In genomic region chr15:8502431-8502830, GRCm38 (mm10) we compare ENCODE assay signal across 34 mouse cellular contexts. TPM values are rescaled to one million over a fixed set of nuclear protein-coding genes. Genes with fewer than 3 reads are reported as not detected.
DNase-seq lines count a peak whose midpoint lies in the region; ATAC-seq and TF ChIP-seq lines count a peak whose summit lies in the region.
"Had no signal": no experiment of that assay in that cellular context is flagged by ENCODE, and none has a peak within 500 bp of the region (broad histone marks: within the 10 kb centered on the region; RNA-seq: fewer than 3 reads in every experiment).

No protein-coding gene starts in this region.

- H3K4me2 ChIP-seq in kidney, embryonic 15.5 days, result no peak overlapping the region
- no peak overlapping the region for H3K4me2 ChIP-seq in lung, embryonic 16.5 days (ENCODE audit: low read depth, low read length)
- H3K4me2 ChIP-seq: embryonic facial prominence, embryonic 13.5 days; forebrain, embryonic 12.5 days; forebrain, embryonic 15.5 days; heart, embryonic 13.5 days; hindbrain, embryonic 14.5 days had no signal

- H3K36me3 ChIP-seq in kidney, adult 2 months (ENCODE audit: control insufficient read depth, insufficient read depth, low read length), result no peaks in the 10 kb centered on the region
- H3K36me3 ChIP-seq in kidney, embryonic 15.5 days, result no peaks in the 10 kb centered on the region
- no peaks in the 10 kb centered on the region for H3K36me3 ChIP-seq in lung, embryonic 16.5 days (ENCODE audit: control insufficient read depth, insufficient read depth, low read length)
- H3K36me3 ChIP-seq: embryonic facial prominence, embryonic 10.5 days; embryonic facial prominence, embryonic 13.5 days; forebrain, embryonic 12.5 days; forebrain, embryonic 15.5 days; heart, embryonic 10.5 days; heart, embryonic 13.5 days had no signal

- H3K27me3 ChIP-seq in kidney, adult 2 months (replicated peaks; ENCODE audit: control insufficient read depth, insufficient read depth, low read length), result no peaks in the 10 kb centered on the region
- H3K27me3 ChIP-seq in kidney, embryonic 15.5 days, result no peaks in the 10 kb centered on the region
- no peaks in the 10 kb centered on the region for H3K27me3 ChIP-seq in lung, embryonic 16.5 days (ENCODE audit: control insufficient read depth, insufficient read depth, low read depth, low read length)
- H3K27me3 ChIP-seq: embryonic facial prominence, embryonic 13.5 days; forebrain, embryonic 12.5 days; forebrain, embryonic 15.5 days; heart, embryonic 13.5 days had no signal

- H3K9me3 ChIP-seq in kidney, embryonic 15.5 days (replicated peaks), result no peaks in the 10 kb centered on the region
- peaks cover 4% of the 10 kb centered on the region; the same call in 1 of the 2 replicates for H3K9me3 ChIP-seq in lung, embryonic 16.5 days (ENCODE audit: control insufficient read depth, low read length)
- H3K9me3 ChIP-seq: embryonic facial prominence, embryonic 13.5 days; forebrain, embryonic 12.5 days; forebrain, embryonic 15.5 days; heart, embryonic 10.5 days had no signal

- no peak for TF ChIP-seq POLR2A in kidney, adult 2 months (IDR thresholded peaks at IDR 0.05; ENCODE audit: low read depth, low read length)

- H3K4me3 ChIP-seq in kidney, adult 2 months (ENCODE audit: insufficient read depth, low read depth, low read length), result no peak overlapping the region
- H3K4me3 ChIP-seq in kidney, embryonic 15.5 days (replicated peaks), result no peak overlapping the region
- H3K4me3 ChIP-seq in lung, embryonic 16.5 days (ENCODE audit: low read length), result no peak overlapping the region
- H3K4me3 ChIP-seq: embryonic facial prominence, embryonic 10.5 days; embryonic facial prominence, embryonic 13.5 days; erythroblast, embryonic 14.5 days; forebrain, embryonic 12.5 days; forebrain, embryonic 15.5 days; heart, adult 2 months; heart, embryonic 10.5 days; heart, embryonic 13.5 days had no signal

- no peak for ATAC-seq in kidney, embryonic 15.5 days (replicated peaks; ENCODE audit: low FRiP score)
- ATAC-seq in lung, embryonic 16.5 days (ENCODE audit: low read depth), result peak; percentile 34; the same call in 1 of the 2 replicates
- ATAC-seq: forebrain, embryonic 15.5 days; Patski had no signal

- H3K27ac ChIP-seq in kidney, adult 2 months (ENCODE audit: insufficient read depth, low read depth, low read length), result no peak overlapping the region
- H3K27ac ChIP-seq in kidney, embryonic 15.5 days, result no peak overlapping the region
- no peak overlapping the region for H3K27ac ChIP-seq in lung, embryonic 16.5 days (ENCODE audit: low read length)
- H3K27ac ChIP-seq: embryonic facial prominence, embryonic 10.5 days; embryonic facial prominence, embryonic 13.5 days; forebrain, embryonic 12.5 days; forebrain, embryonic 15.5 days; heart, adult 2 months; heart, embryonic 10.5 days; heart, embryonic 13.5 days; hindbrain, embryonic 14.5 days had no signal

- no peak overlapping the region for H3K9ac ChIP-seq in kidney, embryonic 15.5 days
- no peak overlapping the region for H3K9ac ChIP-seq in lung, embryonic 16.5 days (ENCODE audit: low read length)
- H3K9ac ChIP-seq: embryonic facial prominence, embryonic 13.5 days; forebrain, embryonic 12.5 days; forebrain, embryonic 15.5 days; heart, embryonic 13.5 days; hindbrain, embryonic 14.5 days had no signal

- 83% methylated on average over 2 of the region's 2 CpGs for WGBS in kidney, adult 2 months
- 89% methylated on average over 2 of the region's 2 CpGs for WGBS in kidney, embryonic 15.5 days
- WGBS in lung, embryonic 16.5 days, result 59% methylated on average over 2 of the region's 2 CpGs

- no peak for TF ChIP-seq CTCF in kidney, adult 2 months (conservative IDR thresholded peaks at IDR 0.05; ENCODE audit: insufficient read depth, insufficient read length, low read depth, low read length)

- peak; percentile 26 for DNase-seq in kidney, adult 2 months
- DNase-seq in kidney, postnatal 14 days, result peak; percentile 6
- DNase-seq in kidney, postnatal 4 days, result no peak
- no peak for DNase-seq in lung, adult 18-20 months
- DNase-seq in gastrocnemius, postnatal 25 days, result no peak
- DNase-seq: adrenal gland, postnatal 10 days; adrenal gland, postnatal 36 days; cerebellum, adult 11 months; cerebellum, adult 2 months; cerebellum, adult 9-11 months; cerebellum, postnatal 25 days; embryo, embryonic 11 days; gastrocnemius, postnatal 36 days; heart, adult 2 months; heart, postnatal 14 days; heart, postnatal 4 days had no signal

- H3K4me1 ChIP-seq in kidney, adult 2 months (ENCODE audit: control insufficient read depth, insufficient read depth, low read length), result no peaks in the 10 kb centered on the region
- H3K4me1 ChIP-seq in kidney, embryonic 15.5 days, result no peaks in the 10 kb centered on the region
- H3K4me1 ChIP-seq in lung, embryonic 16.5 days (replicated peaks; ENCODE audit: control insufficient read depth, insufficient read depth, low read length), result no peaks in the 10 kb centered on the region
- H3K4me1 ChIP-seq: embryonic facial prominence, embryonic 13.5 days; forebrain, embryonic 12.5 days; forebrain, embryonic 15.5 days; heart, embryonic 10.5 days had no signal

RNA-seq across cellular contexts. Expression of gene Gm2310, which starts 17.3 kb away (rescaled TPM):
- 0.16 TPM in 1 of 2 replicates, not detected in the other for polyA plus RNA-seq in kidney, adult 2 months (2012; rRNA removed)
- polyA plus RNA-seq in kidney, embryonic 15.5 days (2015; fragmentation: Nextera tagmentation; extraction: Ambion mirVana), result not detected in 2 replicates
- polyA plus RNA-seq in lung, embryonic 16.5 days (2015; fragmentation: Nextera tagmentation; extraction: Ambion mirVana), result not detected in 2 replicates
- not detected for total RNA-seq in gastrocnemius, postnatal 25 days (2021)
- total RNA-seq: adrenal gland, adult 18-20 months; adrenal gland, postnatal 10 days; adrenal gland, postnatal 36 days; common myeloid progenitor, adult 5-6 weeks; ES-E14; gastrocnemius, adult 8-10 months; gastrocnemius, postnatal 36 days; granulocyte monocyte progenitor cell, adult 5-6 weeks; heart, adult 2 months; heart, postnatal 14 days; heart, postnatal 4 days had no signal
- polyA plus RNA-seq: cerebellum, adult 2 months; embryonic facial prominence, embryonic 10.5 days; embryonic facial prominence, embryonic 13.5 days; erythroblast, embryonic 14.5 days; forebrain, embryonic 12.5 days; forebrain, embryonic 15.5 days; heart, adult 2 months; heart, embryonic 10.5 days; heart, embryonic 13.5 days; heart, embryonic 16.5 days; hindbrain, embryonic 11.5 days; hindbrain, embryonic 14.5 days; Patski had no signal

RNA-seq across cellular contexts. Expression of gene Nipbl, which starts 58.2 kb away (rescaled TPM):
- 4.6 and 5.2 TPM in 2 replicates for polyA plus RNA-seq in kidney, adult 2 months (2012; rRNA removed)
- 18.3 and 18.7 TPM in 2 replicates for polyA plus RNA-seq in kidney, embryonic 15.5 days (2015; fragmentation: Nextera tagmentation; extraction: Ambion mirVana)
- polyA plus RNA-seq in lung, embryonic 16.5 days (2015; fragmentation: Nextera tagmentation; extraction: Ambion mirVana), result 16.2 and 17.8 TPM in 2 replicates
- 10 to 100 TPM; 17.9 to 19.1 TPM for total RNA-seq in gastrocnemius, postnatal 25 days (2021)

Comparison
In these comparisons a context has a peak if more than half of its experiments do, and no peak if none do; other contexts are left out.
1. DNase-seq: peak in kidney, adult 2 months (single experiment) and kidney, postnatal 14 days (single experiment); none in kidney, postnatal 4 days (0 of 2), lung, adult 18-20 months (0 of 2) and gastrocnemius, postnatal 25 days (single experiment).